Mouse (Mus musculus): ENCODE results near the gene Sbno2.

Gene Sbno2

DNA sequence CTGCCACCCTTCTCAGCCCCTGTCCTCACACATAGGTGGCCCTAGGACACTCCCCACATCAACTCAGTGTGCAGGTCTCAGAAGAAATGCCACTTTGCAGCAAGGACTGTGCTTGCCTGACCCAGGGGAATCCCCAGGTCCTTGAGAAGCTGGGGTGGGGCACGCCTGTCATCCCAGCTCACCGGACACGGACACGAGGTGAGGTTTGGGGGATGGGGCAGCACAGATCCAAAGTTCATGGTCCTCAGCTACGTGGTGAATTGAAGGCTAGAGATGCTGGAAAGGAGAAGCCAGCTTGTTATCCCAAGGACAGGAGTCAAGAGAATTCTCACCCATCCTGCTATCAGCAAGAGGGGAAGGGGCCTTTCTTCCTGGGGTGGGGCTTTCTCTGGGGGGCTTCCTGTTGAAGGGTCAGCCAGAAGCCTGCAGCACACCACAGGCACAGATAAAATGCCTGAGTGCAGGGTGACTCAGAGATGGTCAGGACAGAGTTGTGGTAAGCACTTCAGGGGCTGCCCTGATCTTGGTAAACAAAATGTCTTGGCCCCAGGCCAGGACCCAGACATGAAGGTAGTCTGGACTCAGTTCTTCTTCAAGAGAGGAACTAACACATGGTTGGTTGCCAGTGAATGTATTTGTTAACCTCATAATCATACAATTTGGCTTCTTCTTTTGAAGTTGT lies 72.4 kb downstream of the Sbno2 start:
- DNase-seq = peak in 1 of 2 experiments; percentile 34

DNA sequence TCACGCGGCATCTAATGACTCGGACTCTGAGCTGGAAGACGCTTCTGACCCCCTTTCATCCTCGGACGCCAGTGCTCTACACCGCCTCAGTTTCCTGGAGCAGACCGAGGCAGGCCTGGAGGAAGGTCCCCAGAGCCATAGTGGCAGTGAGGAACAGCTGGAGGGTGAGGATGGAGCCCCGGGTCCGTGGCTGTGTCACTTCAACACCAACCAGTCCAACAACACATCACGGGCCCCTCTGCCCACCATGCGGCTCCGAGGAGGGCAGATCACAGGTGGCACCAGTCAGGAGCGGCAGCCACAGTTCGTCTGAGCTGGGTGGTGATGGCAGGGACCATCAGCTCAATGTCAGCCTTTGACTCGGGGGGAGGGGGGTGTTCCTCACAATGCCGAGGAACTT lies 74.6 kb downstream of the Sbno2 start:
- DNase-seq = peak in 1 of 2 experiments; percentile 26

DNA sequence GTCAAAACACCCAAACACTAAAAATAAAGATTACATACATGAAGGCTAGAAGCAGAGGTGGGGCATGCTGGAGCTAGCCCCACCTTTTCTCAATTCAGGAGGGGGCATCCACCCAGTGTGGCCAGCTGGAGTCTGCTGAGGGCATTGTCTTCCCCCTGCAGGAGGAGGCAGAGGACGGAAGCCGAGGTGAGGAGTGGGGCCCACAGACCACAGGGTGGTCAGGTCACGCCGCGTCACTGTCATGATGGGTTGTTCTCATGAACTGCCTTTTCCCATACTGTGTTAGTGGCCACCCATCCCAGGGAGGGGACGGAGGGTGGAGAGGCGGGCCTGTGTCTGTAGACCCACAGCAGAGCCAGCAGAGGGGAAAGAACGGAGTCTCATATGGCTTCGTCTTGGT lies 75.2 kb downstream of the Sbno2 start:
- DNase-seq = peak in 1 of 2 experiments; percentile 31

DNA sequence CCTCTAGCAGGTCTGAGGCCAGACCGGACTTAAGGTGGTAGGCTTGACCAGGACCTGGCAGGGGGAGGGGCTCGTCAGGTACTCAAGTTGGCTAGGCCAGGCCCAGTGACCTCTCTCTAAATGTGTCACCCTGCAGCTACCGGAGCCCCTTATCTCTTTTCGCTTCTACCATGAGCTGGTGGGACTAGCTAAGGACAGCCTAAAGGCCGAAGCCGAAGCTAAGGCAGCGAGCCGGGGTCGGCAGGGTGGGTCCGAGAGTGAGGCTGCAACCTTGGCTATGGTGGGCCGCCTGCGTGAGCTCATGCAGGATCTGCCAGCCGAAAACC lies 76.9 kb downstream of the Sbno2 start:
- DNase-seq = no peak

DNA sequence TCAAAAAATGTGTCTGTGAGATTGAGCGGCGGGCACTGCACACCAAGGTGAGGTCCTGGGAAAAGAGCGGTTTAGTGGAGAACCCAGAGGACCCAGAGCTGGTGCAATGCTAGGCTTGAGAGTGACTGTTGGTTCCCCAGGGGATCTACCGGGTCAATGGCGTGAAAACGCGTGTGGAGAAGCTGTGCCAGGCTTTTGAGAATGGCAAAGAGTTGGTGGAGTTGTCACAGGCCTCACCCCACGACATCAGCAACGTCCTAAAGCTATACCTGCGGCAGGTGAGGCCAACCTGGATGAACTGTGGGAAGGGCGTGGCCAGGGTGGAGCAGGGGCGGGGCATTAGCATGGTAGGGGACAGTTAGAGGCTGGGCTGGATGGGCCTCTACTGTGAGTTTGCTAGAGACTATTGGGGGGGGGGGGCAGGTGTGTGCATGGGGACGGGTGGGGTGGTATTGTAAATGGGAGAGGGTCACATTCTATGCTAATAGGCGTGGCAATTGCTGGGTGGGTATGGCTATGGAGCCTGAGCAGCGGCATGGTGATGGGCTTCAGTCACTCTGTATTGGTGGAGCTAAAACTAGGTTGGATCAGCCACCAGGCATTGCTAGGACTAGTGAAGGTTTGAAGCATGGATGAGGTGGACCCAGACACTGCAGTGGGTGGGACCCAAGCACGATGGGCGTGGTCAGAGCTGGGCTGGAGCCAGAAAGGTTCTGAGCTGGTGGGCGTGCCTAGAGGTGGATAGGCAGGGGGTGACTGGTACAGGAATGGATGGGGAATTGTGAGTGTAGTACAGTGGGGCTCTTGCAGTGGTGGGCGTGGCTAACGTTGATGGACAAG lies 77.5 kb downstream of the Sbno2 start:
- peak in 1 of 2 experiments; percentile 53 for DNase-seq

DNA sequence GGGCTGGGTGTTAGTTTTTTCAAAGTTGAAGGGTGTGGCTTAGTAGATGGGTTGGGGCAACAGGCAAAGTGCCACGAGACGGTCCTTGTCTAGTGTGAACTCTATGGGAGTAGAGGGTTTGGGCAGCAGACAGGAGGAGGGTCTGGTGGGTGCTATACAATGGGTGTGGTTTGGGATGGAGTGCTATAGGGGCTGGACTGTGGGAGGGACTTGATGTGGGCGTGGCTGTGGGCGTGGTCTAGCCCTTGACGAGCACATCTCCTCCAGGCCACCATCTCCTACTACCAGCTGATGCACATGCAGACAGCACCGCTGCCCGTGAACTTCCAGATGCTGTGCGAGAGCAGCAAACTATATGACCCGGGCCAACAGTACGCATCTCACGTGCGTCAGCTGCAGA lies 79.5 kb downstream of the Sbno2 start:
- peak in 1 of 2 experiments; percentile 69 for DNase-seq

DNA sequence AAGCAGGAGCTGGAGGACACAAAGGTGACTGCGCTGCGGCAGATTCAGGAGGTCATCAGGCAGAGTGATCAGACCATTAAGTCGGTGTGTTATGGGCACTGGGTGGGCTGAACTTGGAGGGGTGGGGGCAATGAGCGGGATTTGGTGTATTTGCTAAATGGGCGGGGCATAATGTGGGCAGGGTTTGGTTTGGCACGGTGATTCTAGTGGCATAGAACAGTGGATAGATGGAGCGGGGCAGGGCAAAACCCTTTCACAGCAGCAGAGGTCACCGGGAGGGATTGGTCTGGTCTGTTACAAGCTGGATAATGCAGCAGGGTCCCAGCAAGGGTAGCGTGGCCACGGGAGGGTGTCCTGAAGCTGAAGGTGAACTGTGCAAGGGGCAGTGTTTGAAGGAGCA lies 79.9 kb downstream of the Sbno2 start:
- DNase-seq = peak in 1 of 2 experiments; percentile 34

DNA sequence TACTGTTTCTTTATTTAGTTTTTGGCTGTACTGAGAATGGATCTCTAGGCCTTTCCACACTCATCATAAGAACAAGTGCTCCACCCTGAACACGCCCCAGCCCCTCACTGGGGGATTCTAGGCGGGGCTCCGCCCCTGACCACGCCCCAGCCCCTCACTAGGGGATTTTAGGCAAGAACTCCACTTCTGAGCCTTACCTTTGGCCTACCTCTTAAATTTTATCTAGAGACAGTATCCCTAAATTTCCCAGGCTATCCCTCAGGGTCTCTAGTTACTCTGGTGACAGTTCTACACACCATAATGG lies 80.4 kb downstream of the Sbno2 start:
- DNase-seq = peak in 1 of 2 experiments; percentile 66

DNA sequence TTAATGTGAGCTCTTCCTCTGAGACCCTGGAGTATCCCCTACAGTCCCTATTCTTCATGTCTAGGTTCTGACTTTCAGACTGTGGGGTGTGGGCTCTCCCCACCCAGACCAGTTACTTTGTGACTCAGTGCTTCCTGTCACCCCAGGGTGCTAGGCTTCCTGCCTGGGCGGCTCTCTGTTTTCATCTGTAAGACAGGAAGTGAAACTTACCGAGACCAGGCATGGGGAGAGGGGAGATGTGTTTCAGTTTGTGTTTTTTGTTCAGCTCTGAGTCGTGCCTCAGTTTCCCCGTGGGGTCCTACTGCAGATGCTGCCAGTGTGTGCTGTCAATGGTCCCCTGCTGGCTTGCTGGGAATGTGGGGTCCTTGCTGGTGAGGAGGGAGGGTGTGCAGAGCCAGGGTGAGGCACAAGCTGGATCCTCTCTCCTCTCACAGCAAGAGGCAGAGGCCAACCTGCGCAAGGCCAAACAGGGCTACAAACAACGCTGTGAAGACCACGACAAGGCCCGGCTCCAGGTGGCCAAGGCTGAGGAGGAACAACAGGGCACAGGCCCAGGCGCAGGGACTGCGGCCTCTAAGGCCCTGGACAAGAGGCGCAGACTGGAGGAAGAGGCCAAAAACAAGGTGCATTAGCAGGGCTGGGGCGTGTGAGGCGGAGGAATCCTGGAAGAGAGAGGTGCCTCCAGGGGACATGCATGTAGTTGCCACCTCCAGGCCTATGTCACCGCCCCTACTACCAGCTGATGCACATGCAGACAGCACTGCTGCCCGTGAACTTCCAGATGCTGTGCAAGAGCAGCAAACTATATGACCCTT lies 80.9 kb downstream of the Sbno2 start:
- peak; percentile 77 to 86 for DNase-seq

DNA sequence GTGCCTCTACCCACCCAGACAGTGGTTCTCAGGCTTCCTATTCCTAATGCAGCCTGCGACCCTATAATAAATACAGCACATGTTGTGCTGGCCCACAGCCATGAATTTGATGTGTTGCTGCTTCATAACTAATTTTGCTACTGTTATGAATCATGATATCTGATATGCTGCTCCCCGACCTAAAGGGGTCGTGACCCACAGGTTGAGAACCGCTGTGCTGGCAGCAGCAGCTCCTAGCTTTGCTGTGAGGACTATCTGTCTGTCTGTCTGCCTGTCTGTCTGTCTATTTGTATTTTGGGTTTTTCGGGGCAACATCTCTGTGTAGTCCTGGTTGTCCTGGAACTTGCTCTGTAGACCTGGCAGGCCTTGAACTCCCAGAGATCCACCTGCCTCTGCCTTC lies 81.6 kb downstream of the Sbno2 start:
- no peak for DNase-seq

DNA sequence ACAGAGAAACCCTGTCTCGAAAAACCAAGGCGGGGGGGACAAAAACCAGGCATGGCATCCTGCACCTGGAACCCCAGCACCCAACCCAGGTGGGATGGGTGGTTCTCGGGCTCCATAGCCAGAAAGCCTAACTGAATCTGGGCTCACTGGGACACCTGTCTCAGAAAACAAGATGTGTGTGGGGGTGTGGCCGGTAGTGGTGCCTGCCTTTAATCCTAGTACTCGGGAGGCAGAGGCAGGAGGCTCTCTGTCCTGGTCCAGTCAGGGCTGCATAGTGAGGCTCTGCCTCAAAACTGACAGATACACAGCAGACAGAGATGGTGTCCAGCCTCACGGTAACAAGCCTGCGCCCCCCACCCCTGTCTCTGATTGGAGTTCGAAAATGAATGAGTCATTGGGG lies 82.6 kb downstream of the Sbno2 start:
- DNase-seq = peak in 1 of 2 experiments; percentile 55

DNA sequence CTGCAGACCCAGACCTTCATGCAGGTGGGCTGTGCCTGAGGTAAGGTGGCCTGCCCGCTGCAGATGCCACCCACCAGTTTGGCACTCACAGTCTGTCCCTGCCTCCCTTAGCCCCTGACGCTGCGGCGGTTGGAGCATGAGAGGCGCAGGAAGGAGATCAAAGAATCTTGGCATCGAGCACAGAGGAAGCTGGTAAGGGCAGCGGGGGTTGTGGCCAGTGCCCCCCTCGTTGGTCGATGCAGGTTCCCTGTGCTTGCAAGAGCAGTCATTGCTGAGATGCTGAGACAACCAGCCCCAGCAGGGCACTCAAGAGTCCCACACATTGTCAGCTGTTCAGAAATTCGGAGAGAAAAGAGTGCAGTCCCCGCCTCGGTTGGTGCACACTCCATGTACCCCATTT lies 83.2 kb downstream of the Sbno2 start:
- DNase-seq = peak; percentile 56 to 77

DNA sequence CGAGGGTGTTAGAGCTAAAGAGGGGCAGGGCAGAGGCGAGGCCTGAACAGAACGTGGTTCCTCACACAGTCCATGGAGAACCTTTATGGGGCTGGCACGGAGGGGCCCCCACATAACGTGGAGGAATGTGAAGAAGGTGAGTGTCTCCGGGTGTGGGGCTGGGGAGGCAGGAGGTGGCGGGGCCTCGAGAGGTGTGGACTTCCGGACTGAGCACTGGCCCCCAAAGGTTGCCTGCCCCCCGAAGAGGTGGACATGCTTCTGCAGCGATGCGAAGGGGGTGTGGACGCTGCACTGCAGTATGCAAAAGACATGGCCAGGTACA lies 84.1 kb downstream of the Sbno2 start:
- DNase-seq = peak in 1 of 2 experiments; percentile 40

DNA sequence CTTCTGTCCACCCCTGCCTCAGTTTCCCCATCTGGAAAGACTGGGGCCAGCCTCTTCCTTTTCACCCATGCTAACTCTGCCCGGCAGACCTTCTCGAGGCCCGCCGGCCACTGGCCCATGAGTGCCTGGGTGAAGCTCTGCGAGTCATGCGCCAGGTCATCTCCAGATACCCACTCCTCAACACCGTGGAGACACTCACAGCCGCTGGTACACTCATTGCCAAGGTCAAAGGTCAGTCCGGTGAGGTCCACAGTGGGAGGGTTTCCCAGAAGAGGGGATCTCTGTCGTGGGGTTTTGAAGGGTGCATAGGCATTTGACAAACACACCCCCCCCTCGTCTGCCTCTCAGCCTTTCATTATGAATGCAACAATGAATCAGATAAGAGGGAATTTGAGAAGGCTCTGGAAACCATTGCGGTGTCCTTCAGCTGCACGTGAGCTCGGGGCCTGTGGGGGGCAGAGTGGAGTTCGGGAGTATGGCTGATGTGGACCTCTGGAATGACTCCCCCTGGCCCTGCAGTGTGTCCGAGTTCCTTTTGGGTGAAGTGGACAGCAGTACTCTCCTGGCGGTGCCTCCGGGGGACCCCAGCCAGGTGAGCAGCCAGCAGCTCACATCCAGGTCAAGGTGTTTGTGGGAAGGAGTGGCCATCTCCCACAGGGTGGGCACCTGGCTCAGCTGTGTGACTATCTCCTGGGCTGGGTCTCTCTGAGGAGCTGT lies 84.6 kb downstream of the Sbno2 start:
- DNase-seq = peak in 1 of 2 experiments; percentile 45

DNA sequence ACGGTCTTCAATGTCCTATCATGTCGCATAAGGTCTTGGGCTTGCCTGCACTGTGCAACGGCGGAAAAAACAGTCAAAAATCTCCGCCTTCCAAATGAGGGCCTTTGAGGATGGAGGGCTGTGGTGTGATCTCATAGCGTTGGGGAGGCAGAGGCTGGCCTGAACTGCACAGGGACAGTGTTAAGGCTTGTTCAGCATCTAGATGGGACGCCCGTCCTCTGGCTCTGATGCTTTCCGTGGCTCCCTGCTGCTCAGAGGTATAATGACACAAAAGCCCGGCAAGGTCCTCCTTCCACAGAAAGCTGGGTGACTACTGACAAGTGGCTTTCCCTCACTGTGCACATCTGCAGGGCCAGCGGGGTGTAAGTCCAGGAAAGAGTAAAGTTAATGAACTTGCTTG lies 85.2 kb downstream of the Sbno2 start:
- DNase-seq = no peak

DNA sequence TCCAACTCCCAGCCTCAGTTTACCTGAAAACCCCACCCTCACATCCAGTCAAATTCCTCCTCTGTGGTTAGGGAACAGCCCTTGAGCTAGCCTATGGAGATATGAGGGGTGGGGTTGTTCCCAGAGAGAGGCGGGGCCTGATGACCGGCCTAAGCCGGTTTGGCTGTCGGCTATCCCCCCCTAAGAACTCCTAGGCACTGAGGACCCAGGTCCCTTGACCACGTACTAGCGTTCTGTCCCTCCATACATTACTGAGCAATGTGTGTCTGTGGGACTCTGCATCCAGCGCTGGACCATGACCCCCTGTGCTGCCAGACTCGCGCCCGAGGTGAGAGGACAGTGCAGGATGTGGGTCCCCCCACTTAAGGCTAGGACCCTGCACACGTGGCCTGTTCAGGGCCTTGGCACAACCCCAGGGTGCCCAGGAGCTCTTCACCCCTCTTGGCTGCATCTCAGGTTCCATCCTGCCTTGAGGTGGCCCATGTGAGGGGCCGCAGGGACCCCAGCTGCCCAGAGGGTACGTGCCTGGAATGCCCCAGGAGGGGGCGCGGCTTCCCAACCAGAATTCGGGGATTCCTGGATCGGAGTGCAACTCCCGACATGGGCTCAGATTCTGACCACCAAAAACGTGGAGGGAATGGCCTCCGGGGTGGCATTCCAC lies 85.8 kb downstream of the Sbno2 start:
- peak in 1 of 2 experiments; percentile 54 for DNase-seq

DNA sequence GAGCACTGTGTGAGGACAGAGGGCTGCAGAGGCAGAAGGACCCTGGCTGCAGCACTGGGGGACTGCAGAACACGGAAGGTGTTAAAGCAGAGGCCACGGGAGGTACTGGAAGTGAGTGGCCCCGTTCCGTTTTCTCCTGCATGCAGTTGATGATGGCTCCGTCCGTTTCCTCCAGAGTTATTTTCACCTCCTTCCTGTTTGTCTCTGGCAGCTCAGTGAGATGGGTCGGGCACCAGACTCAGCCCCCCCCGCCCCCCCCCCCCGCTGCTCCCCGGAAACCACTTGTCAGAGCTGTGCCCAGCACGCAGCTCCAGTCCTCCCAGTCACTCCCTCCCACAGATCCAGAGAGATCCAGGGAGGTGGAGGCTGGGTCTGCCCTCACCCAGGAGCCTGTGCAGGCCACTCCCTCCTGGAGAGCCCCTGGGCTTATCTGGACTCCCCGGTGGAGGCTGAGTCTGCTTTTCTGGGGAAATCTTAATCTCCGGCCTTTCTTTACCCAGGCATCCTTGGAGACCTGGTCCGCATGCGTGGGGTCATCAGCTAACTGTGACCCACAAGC lies 86.6 kb downstream of the Sbno2 start:
- DNase-seq = peak; percentile 72

DNA sequence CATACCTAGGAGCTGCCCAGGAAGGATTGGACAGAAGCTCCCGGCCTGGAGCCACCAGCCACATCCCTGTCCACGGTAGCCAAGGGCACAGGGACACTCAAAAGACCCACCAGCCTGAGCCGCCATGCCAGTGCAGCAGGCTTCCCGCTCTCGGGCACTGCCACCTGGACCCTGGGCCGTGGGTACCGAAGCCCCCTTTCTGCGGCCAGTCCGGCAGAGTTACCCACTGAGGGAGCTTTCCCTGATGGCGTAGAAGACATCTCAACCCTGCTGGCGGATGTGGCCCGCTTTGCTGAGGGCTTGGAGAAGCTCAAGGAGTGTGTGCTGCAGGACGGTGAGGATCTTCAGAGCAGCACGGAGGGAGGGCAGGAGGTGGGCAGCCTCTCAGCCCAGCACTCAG lies 87.6 kb downstream of the Sbno2 start:
- DNase-seq = peak; percentile 71 to 76

DNA sequence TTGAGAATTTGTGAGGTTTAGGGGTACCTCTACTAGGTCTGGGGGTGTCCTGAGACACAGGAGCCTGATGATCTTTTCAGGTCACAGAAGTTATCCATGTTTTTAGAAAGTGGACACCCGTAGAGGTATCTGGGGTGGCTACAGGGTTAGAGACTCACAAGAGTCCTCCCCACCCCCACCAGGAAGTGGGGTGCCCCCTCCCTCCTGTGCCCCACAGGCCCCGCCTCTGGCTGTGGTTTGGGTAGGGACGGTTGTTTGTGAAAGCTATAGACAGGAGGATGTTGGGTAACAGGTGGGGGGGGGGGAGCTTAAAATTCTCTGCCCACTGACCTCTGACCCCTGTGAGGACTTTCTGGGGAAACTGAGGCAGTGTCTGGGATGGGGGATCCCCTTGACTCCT lies 88.0 kb downstream of the Sbno2 start:
- peak; percentile 96 to 98 for DNase-seq

DNA sequence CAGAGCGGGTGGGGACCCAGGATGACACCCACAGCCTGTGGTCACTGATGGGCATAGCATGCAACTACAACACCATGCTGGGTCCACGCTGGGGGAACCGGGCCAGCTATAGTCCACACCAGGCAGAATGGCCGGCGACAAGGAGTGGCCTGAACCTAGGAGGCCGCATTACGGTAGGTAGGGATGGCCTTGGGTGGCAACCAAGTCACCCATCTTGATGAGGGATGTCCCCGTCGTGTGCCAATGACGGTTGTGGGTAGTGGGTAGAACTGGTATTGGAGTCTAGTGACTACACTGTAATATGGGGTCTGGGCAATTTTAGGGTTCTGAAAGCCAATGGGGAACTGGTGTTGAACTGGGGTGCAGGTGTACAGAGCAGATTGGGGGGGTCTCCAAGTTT lies 88.4 kb downstream of the Sbno2 start:
- no peak for DNase-seq

DNA sequence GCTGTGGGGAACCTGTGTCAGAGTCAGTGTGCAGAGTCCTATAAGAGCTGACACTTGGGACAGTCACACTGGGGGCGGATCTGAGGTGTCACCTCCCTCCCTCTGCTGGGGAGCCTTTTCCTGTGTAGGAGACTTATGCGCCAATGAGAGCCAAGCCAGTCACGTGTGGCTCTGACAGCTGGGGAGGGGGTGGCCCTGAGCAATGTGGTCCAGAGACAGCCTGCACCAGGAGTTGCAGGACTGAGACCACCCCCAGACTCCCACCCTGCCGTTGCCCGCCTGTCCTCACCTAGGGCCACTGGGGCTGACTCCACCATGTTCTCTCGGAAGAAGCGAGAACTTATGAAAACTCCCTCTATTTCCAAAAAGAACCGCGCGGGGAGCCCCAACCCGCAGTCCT lies 88.9 kb downstream of the Sbno2 start, which contains the start of gene Arhgap45:
Arhgap45 (plus strand) TSS at position 143 of the 400 bp plus-strand sequence.
- peak; percentile 84 to 93 for DNase-seq

DNA sequence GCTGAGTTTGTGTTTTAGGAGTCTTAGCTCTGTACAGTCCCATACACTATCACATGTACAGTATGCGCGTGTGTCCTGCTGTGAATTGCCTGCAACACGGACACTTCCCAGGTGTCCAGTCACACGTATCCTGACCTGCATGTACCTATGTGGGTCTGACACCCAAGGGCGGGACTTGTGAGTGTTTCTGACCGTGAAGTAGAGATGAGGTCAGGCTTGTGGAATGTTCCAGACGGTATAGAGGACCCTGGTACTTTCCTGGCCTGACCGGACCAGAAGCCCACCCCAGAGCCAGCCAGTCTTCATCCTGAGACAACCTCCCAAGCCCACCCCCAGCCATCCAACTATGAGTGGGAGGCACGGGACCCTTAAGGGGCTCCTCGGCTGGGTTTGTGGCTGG lies 89.8 kb downstream of the Sbno2 start:
- DNase-seq = peak in 1 of 2 experiments; percentile 43

Data from thymus, postnatal 36 days (tissue).